In genomic region chr17:47504941-47505346, GRCm38 (mm10) we compare ENCODE assay signal across 8 mouse cellular contexts. TPM values are rescaled to one million over a fixed set of nuclear protein-coding genes. Genes with fewer than 3 reads are reported as not detected.
DNase-seq lines count a peak whose midpoint lies in the region; ATAC-seq and TF ChIP-seq lines count a peak whose summit lies in the region.

Gene Ccnd3 (plus strand): TSS chr17:47505051.

- peak; percentile 84 for DNase-seq in adrenal gland, adult 2 months
- peak; percentile 90 for DNase-seq in heart, embryonic 10.5 days (ENCODE audit: low spot score)
- DNase-seq in kidney, adult 9 months: peak; percentile 82
- DNase-seq in limb, embryonic 14.5 days (ENCODE audit: low spot score): no peak
- DNase-seq in midbrain, embryonic 14.5 days: peak; percentile 52
- DNase-seq in spleen, adult 2 months (ENCODE audit: low read depth in 1 of 2, low spot score in 2 of 2): peak in 1 of 2 experiments; percentile 91
- DNase-seq in cerebellum, postnatal 25 days: no peak

- no peaks in the 10 kb centered on the region for H3K9me3 ChIP-seq in erythroblast, embryonic 14.5 days (ENCODE audit: control insufficient read depth, low read length)
- no peaks in the 10 kb centered on the region for H3K9me3 ChIP-seq in heart, embryonic 10.5 days
- no peaks in the 10 kb centered on the region for H3K9me3 ChIP-seq in limb, embryonic 14.5 days (ENCODE audit: control insufficient read depth, low read length)
- H3K9me3 ChIP-seq in midbrain, embryonic 14.5 days (ENCODE audit: control insufficient read depth, low read length): no peaks in the 10 kb centered on the region

- 2% methylated on average over 22 of the region's 22 CpGs for WGBS in heart, embryonic 10.5 days
- WGBS in limb, embryonic 14.5 days: 2% methylated on average over 22 of the region's 22 CpGs
- 2% methylated on average over 22 of the region's 22 CpGs for WGBS in midbrain, embryonic 14.5 days
- WGBS in spleen, adult 2 months: under 1% methylated on average over 22 of the region's 22 CpGs

- H3K9ac ChIP-seq in limb, embryonic 14.5 days (ENCODE audit: low read depth, low read length, severe bottlenecking): peak within 1 kb of the TSS; percentile 58
- peak within 1 kb of the TSS; percentile 45; the same call in 1 of the 2 replicates for H3K9ac ChIP-seq in midbrain, embryonic 14.5 days (replicated peaks; ENCODE audit: low read length)

- no peak for TF ChIP-seq POLR2A in limb, embryonic 14.5 days (IDR thresholded peaks at IDR 0.05; ENCODE audit: borderline replicate concordance, extremely low read depth, insufficient read depth, insufficient read length)
- peak; percentile 79 for TF ChIP-seq POLR2A in spleen, adult 2 months (IDR thresholded peaks at IDR 0.05; ENCODE audit: low read depth, low read length)

- TF ChIP-seq CTCF in spleen, adult 2 months (IDR thresholded peaks at IDR 0.05; ENCODE audit: extremely low read depth, insufficient read depth, insufficient read length, insufficient replicate concordance): no peak

- peak within 1 kb of the TSS; percentile 92 for H3K27ac ChIP-seq in heart, embryonic 10.5 days
- no peak within 1 kb of the TSS for H3K27ac ChIP-seq in limb, embryonic 14.5 days (replicated peaks; ENCODE audit: low read depth, low read length)
- H3K27ac ChIP-seq in midbrain, embryonic 14.5 days (replicated peaks; ENCODE audit: low read depth, low read length): no peak within 1 kb of the TSS
- H3K27ac ChIP-seq in spleen, adult 2 months (ENCODE audit: insufficient read depth, low read length): peak within 1 kb of the TSS; percentile 99

- H3K27me3 ChIP-seq in erythroblast, embryonic 14.5 days (ENCODE audit: control insufficient read depth): no peaks in the 10 kb centered on the region
- no peaks in the 10 kb centered on the region for H3K27me3 ChIP-seq in heart, embryonic 10.5 days (ENCODE audit: insufficient read depth, poor library complexity, severe bottlenecking)
- H3K27me3 ChIP-seq in limb, embryonic 14.5 days (ENCODE audit: control insufficient read depth, insufficient read depth, low read length): no peaks in the 10 kb centered on the region
- no peaks in the 10 kb centered on the region for H3K27me3 ChIP-seq in midbrain, embryonic 14.5 days (ENCODE audit: control insufficient read depth, insufficient read depth, low read length)
- no peaks in the 10 kb centered on the region for H3K27me3 ChIP-seq in spleen, adult 2 months (ENCODE audit: control insufficient read depth, insufficient read depth, low read length)

- peaks cover 17% of the 10 kb centered on the region for H3K36me3 ChIP-seq in erythroblast, embryonic 14.5 days (ENCODE audit: control insufficient read depth)
- H3K36me3 ChIP-seq in heart, embryonic 10.5 days: peaks cover 5% of the 10 kb centered on the region; the same call in 1 of the 2 replicates
- peaks cover 10% of the 10 kb centered on the region for H3K36me3 ChIP-seq in limb, embryonic 14.5 days (ENCODE audit: control insufficient read depth, insufficient read depth, low read length)
- no peaks in the 10 kb centered on the region for H3K36me3 ChIP-seq in midbrain, embryonic 14.5 days (ENCODE audit: control insufficient read depth, insufficient read depth, low read length)
- H3K36me3 ChIP-seq in spleen, adult 2 months (ENCODE audit: control insufficient read depth, insufficient read depth, low read length): peaks cover 5% of the 10 kb centered on the region

- ATAC-seq in limb, embryonic 14.5 days (ENCODE audit: low FRiP score, low read depth): no peak
- no peak for ATAC-seq in midbrain, embryonic 14.5 days (ENCODE audit: low FRiP score, low TSS enrichment)

- H3K4me2 ChIP-seq in limb, embryonic 14.5 days (replicated peaks; ENCODE audit: low read depth, low read length, severe bottlenecking): peak within 1 kb of the TSS; percentile 58
- peak within 1 kb of the TSS; percentile 57 for H3K4me2 ChIP-seq in midbrain, embryonic 14.5 days (ENCODE audit: low read length)

- H3K4me1 ChIP-seq in erythroblast, embryonic 14.5 days (ENCODE audit: control insufficient read depth): peaks cover 73% of the 10 kb centered on the region
- H3K4me1 ChIP-seq in heart, embryonic 10.5 days: peaks cover 45% of the 10 kb centered on the region
- peaks cover 24% of the 10 kb centered on the region for H3K4me1 ChIP-seq in limb, embryonic 14.5 days (ENCODE audit: control insufficient read depth, insufficient read depth, low read length)
- H3K4me1 ChIP-seq in midbrain, embryonic 14.5 days (ENCODE audit: control insufficient read depth, insufficient read depth, low read length): peaks cover 10% of the 10 kb centered on the region
- peaks cover 25% of the 10 kb centered on the region for H3K4me1 ChIP-seq in spleen, adult 2 months (ENCODE audit: control insufficient read depth, insufficient read depth, insufficient read length)

- H3K4me3 ChIP-seq in erythroblast, embryonic 14.5 days (replicated peaks): peak within 1 kb of the TSS; percentile 66
- peak within 1 kb of the TSS; percentile 70 for H3K4me3 ChIP-seq in heart, embryonic 10.5 days
- peak within 1 kb of the TSS; percentile 35 for H3K4me3 ChIP-seq in limb, embryonic 14.5 days (replicated peaks; ENCODE audit: low read length)
- H3K4me3 ChIP-seq in midbrain, embryonic 14.5 days (replicated peaks; ENCODE audit: low read depth, low read length): peak within 1 kb of the TSS; percentile 28
- H3K4me3 ChIP-seq in spleen, adult 2 months (ENCODE audit: extremely low read depth, insufficient read depth, insufficient read length): peak within 1 kb of the TSS; percentile 85

RNA-seq across cellular contexts. Expression of gene Ccnd3, which starts in this region (rescaled TPM):
- 100 to 1,000 TPM; 326 to 471 TPM for total RNA-seq in adrenal gland, adult 2 months (2021)
- polyA plus RNA-seq in adrenal gland, adult 2 months (2012; rRNA removed): 1,307 and 1,375 TPM in 2 replicates
- 247 and 292 TPM in 2 replicates for polyA plus RNA-seq in erythroblast, embryonic 14.5 days (2012)
- polyA plus RNA-seq in heart, embryonic 10.5 days (2016; fragmentation: Nextera tagmentation; extraction: Ambion mirVana): 552 and 644 TPM in 2 replicates
- polyA plus RNA-seq in limb, embryonic 14.5 days (2012; rRNA removed): 349 and 415 TPM in 2 replicates
- polyA plus RNA-seq in limb, embryonic 14.5 days (2014; fragmentation: Nextera tagmentation; extraction: Ambion mirVana): 513 and 520 TPM in 2 replicates
- 56.4 and 67.3 TPM in 2 replicates for polyA plus RNA-seq in midbrain, embryonic 14.5 days (2014; fragmentation: Nextera tagmentation; extraction: Ambion mirVana)
- 171 and 240 TPM in 2 replicates for polyA plus RNA-seq in spleen, adult 2 months (2012; rRNA removed)

Comparison
In these comparisons a context has a peak if more than half of its experiments do, and no peak if none do; other contexts are left out.
1. DNase-seq: peak in adrenal gland, adult 2 months (single experiment), heart, embryonic 10.5 days (single experiment), kidney, adult 9 months (single experiment) and midbrain, embryonic 14.5 days (single experiment); none in limb, embryonic 14.5 days (single experiment) and cerebellum, postnatal 25 days (0 of 2).
2. H3K4me3 ChIP-seq: peak in every context shown above with its lines; median percentile 85 in spleen, adult 2 months; 70 in heart, embryonic 10.5 days; 66 in erythroblast, embryonic 14.5 days; 35 in limb, embryonic 14.5 days; 28 in midbrain, embryonic 14.5 days.
3. H3K27ac ChIP-seq: peak in heart, embryonic 10.5 days (single experiment) and spleen, adult 2 months (single experiment); none in limb, embryonic 14.5 days (single experiment) and midbrain, embryonic 14.5 days (single experiment).